Mouse (Mus musculus) kidney, adult 2 months (tissue): ENCODE results near the gene Hist1h2ai. TPM values are rescaled to one million over a fixed set of nuclear protein-coding genes. Genes with fewer than 3 reads are reported as not detected.
"Not testable (repeated sequence)": the region's sequence is repeated elsewhere in the genome, so short reads cannot be mapped to it uniquely, and the experiment has no call there.

ENCODE experiments used
- DNase-seq: peaks from one replicate; pipeline ENCODE4 v3.0.0; 2021
- H3K27ac ChIP-seq: fragments of 200-500 bp; 2 replicates; pipeline ENCODE4 v1.5.1; 2012; ENCODE audit warnings: low read depth, low read length, control low read depth, inconsistent platforms; ENCODE audit not compliant: insufficient read depth
- H3K27me3 ChIP-seq: fragments of 200-500 bp; replicated peaks from 2 replicates; pipeline ENCODE4 v1.6.1; 2012; ENCODE audit warnings: mild to moderate bottlenecking, moderate library complexity, low read length, inconsistent platforms; ENCODE audit not compliant: control insufficient read depth, insufficient read depth
- H3K36me3 ChIP-seq: fragments of 200-500 bp; 2 replicates; pipeline ENCODE4 v1.6.1; 2012; ENCODE audit warnings: mild to moderate bottlenecking, moderate library complexity, low read length, inconsistent platforms; ENCODE audit not compliant: control insufficient read depth, insufficient read depth
- H3K4me1 ChIP-seq: fragments of 200-500 bp; 2 replicates; pipeline ENCODE4 v1.6.1; 2011; ENCODE audit warnings: low read length; ENCODE audit not compliant: control insufficient read depth, insufficient read depth
- H3K4me3 ChIP-seq: fragments of 200-500 bp; 2 replicates; pipeline ENCODE4 v1.5.1; 2011; ENCODE audit warnings: mild to moderate bottlenecking, low read depth, low read length, control low read depth; ENCODE audit not compliant: insufficient read depth
- CTCF ChIP-seq: fragments of 200-500 bp; conservative IDR thresholded peaks from 2 replicates; pipeline ENCODE4 v1.5.1; 2011; ENCODE audit warnings: low read depth, mild to moderate bottlenecking, control low read depth, low read length, moderate library complexity, mixed read lengths; ENCODE audit not compliant: insufficient read depth, insufficient read length
- POLR2A ChIP-seq: fragments of 200-500 bp; IDR thresholded peaks from one replicate; pipeline ENCODE4 v1.6.1; 2011; ENCODE audit warnings: low read depth, low read length, control low read depth
- WGBS: fragments of 180-500 bp; shearing (Covaris S2); methylation state at CpG from one replicate; pipeline ENCODE4 v1.1.7; 2018; 5-methylcytosine and 5-hydroxymethylcytosine counted together
- polyA plus RNA-seq: library from polyadenylated mRNA; depleted of rRNA; stranded (reverse); fragments of >200 nt; gene quantifications from 2 replicates; pipeline ENCODE4 v1.2.3, GENCODE M21; 2012

The Hist1h2ai gene
- polyA plus RNA-seq, 1 experiment, result 1.2 TPM

DNA sequence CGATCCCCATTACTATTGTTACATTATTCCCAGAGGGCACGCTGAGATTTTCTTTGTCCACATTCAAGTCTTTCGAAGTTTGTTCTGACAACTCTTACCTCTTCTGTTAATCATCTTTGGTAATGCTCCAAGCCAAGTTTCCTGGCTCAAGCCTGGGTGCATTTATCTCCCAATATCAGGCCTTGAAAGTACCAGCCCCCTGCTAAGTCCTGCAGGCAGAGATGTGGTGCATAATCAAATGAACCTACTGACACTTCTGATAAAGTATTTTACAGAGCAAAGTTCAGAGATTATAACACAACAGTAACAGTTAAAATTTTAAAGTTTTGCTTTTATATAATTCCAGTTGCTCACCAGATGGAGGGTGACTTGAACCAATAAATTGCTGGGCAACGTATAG is 4.5 kb upstream of the Hist1h2ai start:
- no peak overlapping the region for H3K4me3 ChIP-seq
- no peaks in the 10 kb centered on the region for H3K36me3 ChIP-seq
- H3K4me1 ChIP-seq, result peaks cover 8% of the 10 kb centered on the region; the same call in 1 of the 2 replicates
- WGBS, result 42% methylated on average over 4 of the region's 4 CpGs
- TF ChIP-seq CTCF (no peak), POLR2A (no peak)
- peak; percentile 4 for DNase-seq
- H3K27ac ChIP-seq, result no peak overlapping the region
- H3K27me3 ChIP-seq, result no peaks in the 10 kb centered on the region

DNA sequence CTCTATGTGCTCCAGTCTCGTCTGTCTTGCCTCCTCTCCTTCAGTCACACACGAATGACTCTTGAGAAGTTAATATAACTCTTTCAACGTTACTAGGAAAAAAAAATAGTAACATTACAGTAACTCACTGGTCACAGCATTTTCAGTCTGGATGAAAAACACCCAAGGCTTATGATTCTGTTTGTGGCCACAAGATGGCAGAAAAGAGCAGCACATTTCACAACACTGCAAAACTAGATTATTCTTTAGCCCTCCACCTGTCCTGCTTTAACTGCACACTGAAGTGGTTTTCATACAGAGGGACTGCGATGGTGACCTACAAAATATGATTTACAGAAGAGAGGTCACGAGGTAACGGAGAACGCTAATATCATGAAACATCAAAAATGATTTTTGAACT is 1.5 kb upstream of the Hist1h2ai start:
- peak; percentile 75 for DNase-seq
- H3K27ac ChIP-seq, result no peak overlapping the region
- H3K4me3 ChIP-seq, result no peak overlapping the region
- no peaks in the 10 kb centered on the region for H3K27me3 ChIP-seq
- peak; percentile 28; the same call in 1 of the 2 replicates for TF ChIP-seq CTCF
- TF ChIP-seq POLR2A, result no peak
- 0% methylated on average over 7 of the region's 7 CpGs for WGBS
- H3K4me1 ChIP-seq, result peaks cover 10% of the 10 kb centered on the region; the same call in 1 of the 2 replicates
- H3K36me3 ChIP-seq, result no peaks in the 10 kb centered on the region

GRCm38 (mm10) chr13:21715131-21715863 is 925 bp upstream of the Hist1h2ai start:
- TF ChIP-seq CTCF, result no peak
- no peak for TF ChIP-seq POLR2A
- DNase-seq, result no peak
- Histone ChIP-seq H3K36me3 (no peaks in the 10 kb centered on the region), H3K4me3 (no peak overlapping the region), H3K27me3 (no peaks in the 10 kb centered on the region), H3K27ac (no peak overlapping the region), H3K4me1 (peaks cover 10% of the 10 kb centered on the region; the same call in 1 of the 2 replicates)
- under 1% methylated on average over 22 of the region's 22 CpGs for WGBS

DNA sequence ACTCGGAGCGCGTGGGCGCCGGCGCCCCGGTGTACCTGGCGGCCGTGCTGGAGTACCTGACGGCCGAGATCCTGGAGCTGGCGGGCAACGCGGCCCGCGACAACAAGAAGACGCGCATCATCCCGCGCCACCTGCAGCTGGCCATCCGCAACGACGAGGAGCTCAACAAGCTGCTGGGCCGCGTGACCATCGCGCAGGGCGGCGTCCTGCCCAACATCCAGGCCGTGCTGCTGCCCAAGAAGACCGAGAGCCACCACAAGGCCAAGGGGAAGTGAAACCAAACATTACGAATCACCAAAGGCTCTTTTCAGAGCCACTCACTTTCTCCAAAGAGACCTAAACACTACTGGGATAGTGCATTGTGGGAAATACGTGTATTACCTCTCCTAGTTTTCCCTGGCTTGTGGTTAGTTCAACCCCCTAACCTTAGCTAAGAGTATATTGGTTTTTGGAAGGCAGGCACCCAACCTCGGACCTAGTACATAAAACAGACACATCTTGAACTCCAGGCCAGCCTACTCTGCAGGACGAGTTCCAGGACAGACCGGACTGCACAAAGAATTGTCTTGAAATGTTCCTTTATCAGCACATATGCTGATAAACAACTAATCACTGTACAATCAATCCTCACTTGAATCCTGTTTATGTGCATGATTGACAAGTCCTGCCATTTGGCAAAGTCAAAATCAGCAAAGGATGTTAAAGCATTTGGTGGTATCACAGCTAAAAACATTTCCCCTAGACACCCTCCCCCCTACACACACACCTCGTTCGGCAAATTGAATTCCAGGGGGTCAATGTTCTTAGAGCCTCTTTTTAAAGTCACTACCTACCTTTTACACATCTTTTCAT is 544 bp downstream of the Hist1h2ai start:
- H3K4me3 ChIP-seq, result peak overlapping the region; percentile 63
- H3K27ac ChIP-seq, H3K27me3 ChIP-seq, H3K36me3 ChIP-seq: not testable (repeated sequence)
- 1% methylated on average over 15 of the region's 38 CpGs for WGBS
- peak; percentile 18 for DNase-seq
- peaks cover 10% of the 10 kb centered on the region; the same call in 1 of the 2 replicates for H3K4me1 ChIP-seq

- not testable (repeated sequence) for H3K36me3 ChIP-seq, H3K27me3 ChIP-seq, H3K27ac ChIP-seq
- Histone ChIP-seq H3K4me3 (peak within 1 kb of the TSS; percentile 43), H3K4me1 (peaks cover 10% of the 10 kb centered on the region)
- 9% methylated on average over 32 of the region's 56 CpGs for WGBS
- DNase-seq, result peak; percentile 81
These were observed 1.5 kb downstream of the Hist1h2ai start, which contains the start of gene Hist1h3h for GRCm38 (mm10) chr13:21717397-21718357. TSS of gene Hist1h3h (plus strand) at chr13:21717659.

DNA sequence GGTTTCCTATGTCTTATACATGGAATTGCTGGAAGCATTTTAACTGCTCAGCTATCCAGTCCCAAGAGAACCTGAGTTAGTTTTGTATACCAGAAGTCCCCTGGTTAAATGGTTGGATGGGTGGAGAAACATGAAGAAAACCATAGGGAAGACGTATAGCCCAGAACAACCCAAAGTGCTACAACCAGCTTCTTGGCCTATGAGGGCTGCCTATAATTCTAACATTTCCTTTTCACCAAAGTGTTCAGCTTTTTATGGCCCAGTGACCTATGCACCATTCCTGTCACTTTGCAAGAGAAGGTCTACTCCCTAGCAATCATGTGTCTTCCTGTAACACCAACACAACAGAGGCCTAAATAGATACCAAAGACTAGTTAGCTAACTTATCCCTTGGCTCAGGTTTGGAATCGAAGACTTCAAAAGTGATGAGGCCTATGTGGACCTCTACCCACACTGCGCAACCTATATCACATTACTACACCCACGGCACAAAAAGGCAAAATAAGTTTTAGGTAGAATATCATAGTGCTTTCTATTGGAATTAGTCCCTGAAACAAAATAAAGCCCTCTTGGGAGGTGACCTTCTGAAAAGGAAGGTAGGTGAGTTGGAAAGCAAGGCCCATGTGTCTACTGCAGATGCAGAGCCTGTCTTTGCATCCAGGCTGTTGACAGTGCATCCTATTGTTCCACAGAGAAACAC is 2.3 kb downstream of the Hist1h2ai start:
- no peak for DNase-seq
- TF ChIP-seq POLR2A, result no peak
- TF ChIP-seq CTCF, result no peak
- peaks cover 10% of the 10 kb centered on the region for H3K4me1 ChIP-seq
- no peak overlapping the region for H3K4me3 ChIP-seq
- no peak overlapping the region for H3K27ac ChIP-seq
- H3K27me3 ChIP-seq, result peaks cover 1% of the 10 kb centered on the region; the same call in 1 of the 2 replicates
- 89% methylated on average over 4 of the region's 4 CpGs for WGBS
- H3K36me3 ChIP-seq, result no peaks in the 10 kb centered on the region

GRCm38 (mm10) chr13:21721107-21721756 is 5.0 kb downstream of the Hist1h2ai start:
- not testable (repeated sequence) for H3K4me1 ChIP-seq, H3K27ac ChIP-seq, H3K36me3 ChIP-seq, DNase-seq, H3K27me3 ChIP-seq
- WGBS, result 3% methylated on average over 26 of the region's 44 CpGs
- H3K4me3 ChIP-seq, result peak overlapping the region; percentile 58
